Mouse (Mus musculus) testis, adult 2 months (tissue): ENCODE measurements around the gene Cntnap5a. TPM values are rescaled to one million over a fixed set of nuclear protein-coding genes. Genes with fewer than 3 reads are reported as not detected.

Experiments used
- H3K27ac ChIP-seq: fragments of 200-500 bp; 2 replicates; pipeline ENCODE4 v1.5.1; 2012; ENCODE audit warnings: low read depth, low read length; ENCODE audit not compliant: control insufficient read depth, insufficient read depth
- H3K27me3 ChIP-seq: fragments of 200-500 bp; 2 replicates; pipeline ENCODE4 v1.6.1; 2012; ENCODE audit warnings: mild to moderate bottlenecking, low read length, moderate library complexity; ENCODE audit not compliant: control insufficient read depth, insufficient read depth
- H3K36me3 ChIP-seq: fragments of 200-500 bp; 2 replicates; pipeline ENCODE4 v1.6.1; 2012; ENCODE audit warnings: mild to moderate bottlenecking, low read length; ENCODE audit not compliant: control insufficient read depth, insufficient read depth
- H3K4me1 ChIP-seq: fragments of 200-500 bp; 2 replicates; pipeline ENCODE4 v1.6.1; 2012; ENCODE audit warnings: low read length; ENCODE audit not compliant: control insufficient read depth, insufficient read depth
- H3K4me3 ChIP-seq: fragments of 200-500 bp; 2 replicates; pipeline ENCODE4 v1.5.1; 2012; ENCODE audit warnings: low read depth, mild to moderate bottlenecking, low read length, moderate library complexity, mixed read lengths; ENCODE audit not compliant: control insufficient read depth
- CTCF ChIP-seq: fragments of 200-500 bp; IDR thresholded peaks from 2 replicates; pipeline ENCODE4 v1.5.1; 2012; ENCODE audit warnings: low read depth, mild to moderate bottlenecking, inconsistent platforms, low read length, moderate library complexity; ENCODE audit not compliant: control insufficient read depth, insufficient read depth, insufficient replicate concordance
- POLR2A ChIP-seq: fragments of 200-500 bp; IDR thresholded peaks from 2 replicates; pipeline ENCODE4 v1.6.1; 2012; ENCODE audit warnings: low read depth, mild to moderate bottlenecking, inconsistent platforms, low read length, moderate library complexity; ENCODE audit not compliant: control insufficient read depth
- polyA plus RNA-seq: library from polyadenylated mRNA; depleted of rRNA; stranded (reverse); fragments of >200 nt; gene quantifications from 2 replicates; pipeline ENCODE4 v1.2.3, GENCODE M21; 2012

Gene Cntnap5a
- polyA plus RNA-seq, 1 experiment: 0.31 TPM

GRCm38 (mm10) chr1:116409836-116410235 lies 725.3 kb downstream of the Cntnap5a start:
- TF ChIP-seq POLR2A (no peak), CTCF (no peak)

GRCm38 (mm10) chr1:116428396-116428795 lies 743.8 kb downstream of the Cntnap5a start:
- Histone ChIP-seq H3K4me3 (no peak overlapping the region), H3K27ac (no peak overlapping the region), H3K36me3 (no peaks in the 10 kb centered on the region), H3K27me3 (no peaks in the 10 kb centered on the region), H3K4me1 (no peaks in the 10 kb centered on the region; the same call in 1 of the 2 replicates)
- no peak for TF ChIP-seq POLR2A
- TF ChIP-seq CTCF: no peak

More at GRCm38 (mm10) chr1:116409836-116410235, 725.3 kb downstream of the Cntnap5a start:
- Histone ChIP-seq H3K27ac (no peak overlapping the region), H3K4me1 (no peaks in the 10 kb centered on the region), H3K27me3 (no peaks in the 10 kb centered on the region), H3K36me3 (no peaks in the 10 kb centered on the region), H3K4me3 (no peak overlapping the region)

- H3K4me3 ChIP-seq: no peak overlapping the region
- TF ChIP-seq POLR2A (no peak), CTCF (no peak)
Measured at GRCm38 (mm10) chr1:116455115-116455717, 770.7 kb downstream of the Cntnap5a start.

GRCm38 (mm10) chr1:116477703-116478102 lies 793.1 kb downstream of the Cntnap5a start:
- Histone ChIP-seq H3K27me3 (no peaks in the 10 kb centered on the region), H3K36me3 (no peaks in the 10 kb centered on the region), H3K27ac (no peak overlapping the region), H3K4me3 (no peak overlapping the region), H3K4me1 (no peaks in the 10 kb centered on the region)
- peak; percentile 8; the same call in 1 of the 2 replicates for TF ChIP-seq CTCF
- TF ChIP-seq POLR2A: no peak

More at GRCm38 (mm10) chr1:116455115-116455717, 770.7 kb downstream of the Cntnap5a start:
- Histone ChIP-seq H3K4me1 (no peaks in the 10 kb centered on the region), H3K27ac (no peak overlapping the region), H3K36me3 (no peaks in the 10 kb centered on the region), H3K27me3 (no peaks in the 10 kb centered on the region)

- H3K27me3 ChIP-seq: no peaks in the 10 kb centered on the region
- H3K4me1 ChIP-seq: no peaks in the 10 kb centered on the region
- no peak overlapping the region for H3K27ac ChIP-seq
- TF ChIP-seq CTCF (no peak), POLR2A (no peak)
- H3K4me3 ChIP-seq: no peak overlapping the region
- no peaks in the 10 kb centered on the region for H3K36me3 ChIP-seq
Measured at GRCm38 (mm10) chr1:116488780-116489569, 804.4 kb downstream of the Cntnap5a start.

- TF ChIP-seq POLR2A (no peak), CTCF (no peak)
- Histone ChIP-seq H3K4me1 (no peaks in the 10 kb centered on the region), H3K4me3 (no peak overlapping the region)
Measured at GRCm38 (mm10) chr1:116577969-116578666, 893.6 kb downstream of the Cntnap5a start.

GRCm38 (mm10) chr1:116616272-116616671 lies 931.7 kb downstream of the Cntnap5a start:
- no peak overlapping the region for H3K27ac ChIP-seq
- H3K4me1 ChIP-seq: 0 out of 2 replicates have a peak, but pooled peaks cover 2% of the 10 kb centered on the region
- no peak overlapping the region for H3K4me3 ChIP-seq
- no peaks in the 10 kb centered on the region for H3K36me3 ChIP-seq
- H3K27me3 ChIP-seq: no peaks in the 10 kb centered on the region
- TF ChIP-seq CTCF (no peak), POLR2A (no peak)

More at GRCm38 (mm10) chr1:116577969-116578666, 893.6 kb downstream of the Cntnap5a start:
- H3K36me3 ChIP-seq: no peaks in the 10 kb centered on the region
- H3K27me3 ChIP-seq: no peaks in the 10 kb centered on the region
- H3K27ac ChIP-seq: no peak overlapping the region
